Mouse (Mus musculus) olfactory bulb, adult 2 months (tissue): ENCODE measurements around the gene Cd72. TPM values are rescaled to one million over a fixed set of nuclear protein-coding genes. Genes with fewer than 3 reads are reported as not detected.

ENCODE experiments used
- H3K27ac ChIP-seq: fragments of 200-500 bp; 2 replicates; pipeline ENCODE4 v1.5.1; 2012; ENCODE audit warnings: low read depth, low read length; ENCODE audit not compliant: insufficient read depth
- H3K4me1 ChIP-seq: fragments of 200-500 bp; 2 replicates; pipeline ENCODE4 v1.6.1; 2012; ENCODE audit warnings: low read length; ENCODE audit not compliant: control insufficient read depth, insufficient read depth
- H3K4me3 ChIP-seq: fragments of 200-500 bp; 2 replicates; pipeline ENCODE4 v1.5.1; 2012; ENCODE audit warnings: mild to moderate bottlenecking, low read depth, low read length, moderate library complexity; ENCODE audit not compliant: insufficient read depth
- CTCF ChIP-seq: fragments of 200-500 bp; IDR thresholded peaks from 2 replicates; pipeline ENCODE4 v1.5.1; 2012; ENCODE audit warnings: low read depth, mild to moderate bottlenecking, low read length, moderate library complexity; ENCODE audit not compliant: insufficient read depth
- POLR2A ChIP-seq: fragments of 200-500 bp; IDR thresholded peaks from 2 replicates; pipeline ENCODE4 v1.6.1; 2012; ENCODE audit warnings: mild to moderate bottlenecking, low read depth, low read length, moderate library complexity; ENCODE audit not compliant: insufficient read depth
- WGBS: fragments of 180-500 bp; shearing (Covaris S2); methylation state at CpG from one replicate; pipeline ENCODE4 v1.1.7; 2018; 5-methylcytosine and 5-hydroxymethylcytosine counted together
- polyA plus RNA-seq: library from polyadenylated mRNA; stranded (reverse); fragments of >200 nt; gene quantifications from 2 replicates; pipeline ENCODE4 v1.2.4, GENCODE M21; 2012; ENCODE audit warnings: low replicate concordance; ENCODE audit not compliant: missing spikeins, insufficient read depth, insufficient read length

Cd72 gene
- polyA plus RNA-seq, 1 experiment = not detected

DNA sequence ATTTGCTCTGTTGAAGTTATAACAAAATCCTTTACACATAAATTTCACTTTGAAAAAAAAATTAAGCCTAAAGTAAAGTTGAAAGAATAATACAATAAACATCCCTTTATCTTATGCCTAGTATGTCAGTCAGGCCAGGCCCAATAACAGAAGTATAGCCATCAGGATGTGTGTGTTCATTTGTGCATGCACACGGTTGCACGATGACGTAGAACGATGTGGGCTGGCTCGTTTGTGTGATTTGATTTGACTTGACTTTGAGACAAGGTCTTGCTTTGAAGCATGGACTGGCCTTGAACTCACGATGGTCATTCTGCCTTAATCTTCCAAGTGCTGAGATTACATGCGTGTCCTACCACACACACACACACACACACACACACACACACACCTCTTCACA lies 12.4 kb upstream of the Cd72 start:
- no peak for TF ChIP-seq CTCF
- TF ChIP-seq POLR2A = no peak
- 92% methylated on average over 7 of the region's 7 CpGs for WGBS
- Histone ChIP-seq H3K4me1 (0 out of 2 replicates have a peak, but pooled peaks cover 3% of the 10 kb centered on the region), H3K27ac (no peak overlapping the region), H3K4me3 (no peak overlapping the region)

DNA sequence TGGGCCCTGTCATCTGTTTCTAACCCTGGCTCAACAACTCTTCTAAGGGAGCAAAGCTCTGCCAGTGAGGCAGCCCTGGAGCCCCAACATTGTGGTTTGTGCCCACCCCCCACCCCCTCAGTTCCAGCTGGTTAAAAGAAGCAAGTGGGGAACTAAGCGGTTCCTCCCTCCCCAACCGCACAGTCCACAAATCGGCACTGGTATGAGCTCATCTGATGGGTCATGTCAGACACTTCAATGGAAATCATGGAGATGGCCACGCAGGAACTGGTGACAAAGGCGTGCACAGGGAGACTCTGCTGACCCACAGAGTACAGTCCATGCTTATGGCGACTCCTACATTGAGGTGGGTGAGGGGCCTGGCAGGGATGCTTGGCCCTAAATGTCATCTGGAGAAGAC lies 11.5 kb upstream of the Cd72 start:
- TF ChIP-seq CTCF = no peak
- TF ChIP-seq POLR2A = no peak
- no peak overlapping the region for H3K4me3 ChIP-seq
- whole genome bisulfite sequencing = 83% methylated on average over 6 of the region's 6 CpGs
- H3K27ac ChIP-seq = no peak overlapping the region
- H3K4me1 ChIP-seq = 0 out of 2 replicates have a peak, but pooled peaks cover 3% of the 10 kb centered on the region

DNA sequence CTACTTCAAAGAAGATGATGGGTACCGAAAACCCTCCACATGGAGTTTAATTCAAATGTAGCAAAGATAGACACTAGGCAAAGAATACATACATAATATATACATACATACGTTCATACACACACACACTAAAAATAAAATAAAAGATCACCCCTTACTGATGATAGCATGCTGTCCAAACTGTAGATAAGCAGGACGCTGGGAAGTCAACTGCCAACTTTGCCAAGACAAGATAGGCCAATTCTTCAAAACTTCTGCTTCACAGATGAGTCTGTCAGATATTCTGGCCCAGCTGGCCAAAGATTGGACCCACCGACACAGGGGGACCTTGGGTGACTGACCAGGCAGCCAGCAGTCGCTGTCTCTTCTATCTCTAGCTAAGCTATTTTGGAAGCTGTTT lies 8.7 kb upstream of the Cd72 start:
- 92% methylated on average over 5 of the region's 5 CpGs for WGBS
- no peak for TF ChIP-seq POLR2A
- TF ChIP-seq CTCF = no peak

GRCm38 (mm10) chr4:43457124-43457523 lies 2.7 kb upstream of the Cd72 start:
- peaks cover 24% of the 10 kb centered on the region for H3K4me1 ChIP-seq
- H3K27ac ChIP-seq = no peak overlapping the region
- 32% methylated on average over 8 of the region's 8 CpGs for WGBS
- TF ChIP-seq CTCF (no peak), POLR2A (no peak)
- no peak overlapping the region for H3K4me3 ChIP-seq

More for the DNA sequence above, 8.7 kb upstream of the Cd72 start:
- 0 out of 2 replicates have a peak, but pooled peaks cover 3% of the 10 kb centered on the region for H3K4me1 ChIP-seq
- H3K27ac ChIP-seq = no peak overlapping the region
- no peak overlapping the region for H3K4me3 ChIP-seq

DNA sequence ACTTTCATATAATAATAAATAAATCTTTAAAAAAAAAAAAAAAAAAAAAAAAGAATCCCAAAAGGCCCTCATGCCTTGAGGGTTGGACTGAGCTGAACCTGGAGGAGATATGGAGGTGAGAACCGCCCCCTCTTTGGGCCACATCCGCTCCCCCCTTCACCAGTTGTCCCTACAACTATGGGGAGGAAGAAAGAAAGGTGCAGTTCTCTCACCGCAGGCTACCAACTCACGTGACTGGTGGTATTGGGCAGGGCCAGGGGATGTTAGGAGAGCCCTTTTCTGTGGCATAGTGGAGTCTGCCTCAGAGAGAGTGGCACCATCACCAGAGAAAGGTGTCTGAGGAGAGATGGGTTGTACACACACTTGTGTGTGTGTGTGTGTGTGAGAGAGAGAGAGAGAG lies 2.0 kb upstream of the Cd72 start:
- TF ChIP-seq CTCF (no peak), POLR2A (no peak)
- H3K27ac ChIP-seq = no peak overlapping the region
- H3K4me1 ChIP-seq = peaks cover 25% of the 10 kb centered on the region
- 55% methylated on average over 4 of the region's 4 CpGs for WGBS
- H3K4me3 ChIP-seq = no peak overlapping the region

DNA sequence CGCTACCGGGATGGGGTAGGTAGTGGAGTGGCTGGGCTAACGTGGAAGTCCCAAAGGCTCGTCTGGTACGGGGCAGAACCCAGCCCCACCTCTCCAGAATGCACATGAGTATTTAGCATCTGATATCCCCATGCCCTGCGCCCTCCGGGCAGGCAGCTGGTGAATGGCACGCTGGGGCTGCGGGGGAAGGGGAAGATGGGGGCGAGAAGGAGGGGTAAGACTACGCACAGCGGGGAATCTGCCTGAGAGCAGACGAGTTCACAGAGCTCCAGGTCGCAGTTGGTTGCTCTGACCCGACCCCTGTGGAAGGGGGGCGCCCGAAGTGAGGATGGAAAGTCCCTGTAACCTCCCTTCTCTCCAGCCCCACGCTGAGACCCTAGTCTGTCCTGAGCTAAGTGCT lies 1.0 kb downstream of the Cd72 start:
- 3% methylated on average over 18 of the region's 18 CpGs for WGBS
- TF ChIP-seq POLR2A (no peak), CTCF (no peak)
- Histone ChIP-seq H3K4me1 (peaks cover 25% of the 10 kb centered on the region), H3K4me3 (peak overlapping the region; percentile 24; the same call in 1 of the 2 replicates), H3K27ac (no peak overlapping the region)

DNA sequence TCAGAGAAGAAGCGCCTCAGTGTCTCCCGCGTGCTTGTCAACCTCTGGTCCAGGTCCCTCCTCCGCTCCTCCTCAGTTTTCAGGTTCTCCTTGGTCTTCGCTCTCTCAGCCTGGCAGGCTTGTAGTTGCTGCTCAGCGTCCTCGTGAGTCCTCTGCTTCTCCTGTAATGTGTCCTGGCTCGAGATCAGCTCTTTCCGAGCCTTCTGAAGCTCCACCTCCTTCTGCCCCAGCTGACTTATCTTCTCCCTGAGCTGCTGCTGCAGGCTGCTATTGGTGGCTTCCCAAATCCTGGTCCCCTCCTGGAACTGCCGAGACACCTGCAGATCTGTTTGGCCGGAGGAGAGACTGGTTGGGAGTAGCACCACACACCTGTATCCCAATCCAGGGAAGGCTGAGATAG lies 2.1 kb downstream of the Cd72 start:
- WGBS = 51% methylated on average over 11 of the region's 11 CpGs
- no peak overlapping the region for H3K4me3 ChIP-seq
- TF ChIP-seq POLR2A (no peak), CTCF (no peak)

GRCm38 (mm10) chr4:43448554-43448953 lies 5.9 kb downstream of the Cd72 start:
- no peak for TF ChIP-seq POLR2A
- no peak for TF ChIP-seq CTCF
- H3K4me3 ChIP-seq = no peak overlapping the region
- H3K27ac ChIP-seq = no peak overlapping the region
- H3K4me1 ChIP-seq = peaks cover 33% of the 10 kb centered on the region
- 85% methylated on average over 3 of the region's 3 CpGs for WGBS

More for the DNA sequence above, 2.1 kb downstream of the Cd72 start:
- Histone ChIP-seq H3K27ac (no peak overlapping the region), H3K4me1 (peaks cover 26% of the 10 kb centered on the region)

- TF ChIP-seq POLR2A (no peak), CTCF (no peak)
- Histone ChIP-seq H3K4me3 (no peak overlapping the region), H3K27ac (no peak overlapping the region), H3K4me1 (peaks cover 24% of the 10 kb centered on the region)
- 41% methylated on average over 13 of the region's 13 CpGs for WGBS
Measured at GRCm38 (mm10) chr4:43447251-43447650, 7.2 kb downstream of the Cd72 start.

DNA sequence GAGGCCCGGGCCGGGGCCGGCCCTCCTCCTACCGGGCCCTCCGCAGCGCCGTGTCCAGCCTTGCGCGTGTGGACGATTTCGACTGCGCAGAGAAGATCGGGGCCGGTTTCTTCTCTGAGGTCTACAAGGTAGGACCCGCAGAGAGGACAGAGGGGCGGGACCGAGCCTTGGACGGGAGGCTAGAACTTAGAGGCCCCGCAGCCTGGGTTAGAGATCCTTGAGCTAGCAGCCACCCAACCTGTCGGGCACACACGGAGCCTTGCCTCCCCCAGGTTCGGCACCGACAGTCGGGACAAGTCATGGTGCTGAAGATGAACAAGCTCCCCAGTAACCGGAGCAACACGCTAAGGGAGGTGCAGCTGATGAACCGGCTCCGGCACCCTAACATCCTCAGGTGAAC lies 10.9 kb downstream of the Cd72 start:
- Histone ChIP-seq H3K27ac (no peak overlapping the region), H3K4me3 (peak overlapping the region; percentile 79), H3K4me1 (peaks cover 22% of the 10 kb centered on the region)
- WGBS = under 1% methylated on average over 28 of the region's 28 CpGs
- TF ChIP-seq CTCF = no peak
- peak; percentile 25; the same call in 1 of the 2 replicates for TF ChIP-seq POLR2A
